Mouse (Mus musculus): Measurements from ENCODE around the gene Dqx1. TPM values are rescaled to one million over a fixed set of nuclear protein-coding genes. Genes with fewer than 3 reads are reported as not detected.

Gene Dqx1
- polyA plus RNA-seq (2012): 0.85 and 1.5 TPM in 2 replicates

DNA sequence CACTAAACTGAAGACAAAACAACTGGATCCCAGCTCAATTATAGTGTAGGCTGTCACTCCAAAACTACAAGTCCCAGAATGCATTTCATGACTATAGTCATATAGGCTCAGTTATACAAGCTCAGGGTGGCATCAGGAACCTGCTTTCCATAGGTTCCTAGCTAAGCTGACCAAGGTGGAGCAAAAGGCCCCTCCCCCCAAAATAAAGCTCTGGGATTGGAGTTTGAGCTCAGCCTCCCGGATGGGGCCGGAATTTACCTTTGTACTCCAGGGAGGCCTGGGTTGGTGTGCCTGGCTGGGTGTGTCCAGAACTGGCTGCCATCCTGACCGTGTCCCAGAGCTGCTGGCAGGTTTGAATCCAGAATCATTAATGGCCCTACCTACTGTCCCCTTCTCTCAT is at the start of gene Dqx1:
Dqx1 (plus strand) TSS at position 55 of the 400 bp plus-strand sequence.
- no peak for TF ChIP-seq GATA1 (IDR thresholded peaks at IDR 0.05; ENCODE audit: low read length)

DNA sequence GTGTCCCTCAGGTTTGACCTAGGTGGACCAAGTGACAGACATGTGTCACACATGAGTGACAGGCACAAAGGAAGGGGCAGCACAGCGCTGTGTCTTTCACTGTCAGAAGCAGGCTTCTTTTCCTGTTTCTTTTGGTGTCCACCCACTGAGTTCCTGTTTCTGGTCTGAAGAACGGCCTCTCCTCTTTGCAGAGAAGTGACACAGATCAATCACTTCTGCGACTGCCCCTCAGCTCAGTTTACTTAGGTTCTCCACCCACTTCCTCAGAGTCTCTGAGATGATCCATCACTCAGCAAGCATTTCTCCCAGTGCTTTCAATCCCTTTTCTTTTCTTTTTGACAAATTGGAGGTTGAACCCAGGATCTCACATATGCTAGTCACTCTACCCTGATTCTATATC is 49.0 kb upstream of the Dqx1 start:
- TF ChIP-seq GATA1 (IDR thresholded peaks at IDR 0.05; ENCODE audit: low read length): no peak

DNA sequence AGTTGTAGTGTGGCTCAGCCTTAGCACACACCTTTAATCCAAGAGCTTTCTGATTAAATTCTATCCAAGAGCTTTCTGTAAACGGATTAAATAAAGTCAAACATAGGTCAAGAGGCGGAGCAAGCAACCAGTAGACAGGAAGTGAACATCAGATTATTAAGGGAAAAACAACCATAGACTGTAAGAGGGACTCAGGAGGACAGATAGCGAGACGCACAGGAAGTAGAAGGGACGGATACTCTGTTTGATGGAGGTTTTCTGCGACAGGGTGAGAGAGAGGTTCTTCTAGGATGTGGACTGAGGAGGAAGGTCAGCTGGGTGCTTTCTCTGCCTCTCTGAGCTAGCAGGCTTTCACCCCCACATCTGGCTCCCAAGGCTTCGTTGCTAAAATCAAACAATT is 47.6 kb upstream of the Dqx1 start:
- TF ChIP-seq GATA1 (IDR thresholded peaks at IDR 0.05; ENCODE audit: low read length): no peak

DNA sequence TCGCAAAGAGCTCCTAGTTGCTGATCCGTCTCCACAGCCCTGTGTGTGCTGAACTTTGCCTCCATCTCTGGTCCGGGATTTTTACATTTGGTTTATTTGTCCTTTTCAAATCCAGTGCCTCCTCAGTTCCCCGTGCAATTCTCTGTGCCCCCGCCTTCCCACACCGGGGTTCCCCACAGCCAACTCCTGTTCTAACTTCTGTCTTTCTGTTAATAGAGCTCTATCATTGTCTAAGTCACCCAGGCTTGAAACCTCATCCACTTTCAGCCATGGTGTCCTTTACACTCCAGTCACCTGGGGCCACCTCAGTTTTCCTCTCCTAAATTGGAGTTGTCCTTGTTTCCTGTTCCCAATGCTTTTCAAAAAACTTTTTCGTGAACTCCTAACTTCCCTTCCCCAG is 46.4 kb upstream of the Dqx1 start:
- TF ChIP-seq GATA1 (IDR thresholded peaks at IDR 0.05; ENCODE audit: low read length): no peak

DNA sequence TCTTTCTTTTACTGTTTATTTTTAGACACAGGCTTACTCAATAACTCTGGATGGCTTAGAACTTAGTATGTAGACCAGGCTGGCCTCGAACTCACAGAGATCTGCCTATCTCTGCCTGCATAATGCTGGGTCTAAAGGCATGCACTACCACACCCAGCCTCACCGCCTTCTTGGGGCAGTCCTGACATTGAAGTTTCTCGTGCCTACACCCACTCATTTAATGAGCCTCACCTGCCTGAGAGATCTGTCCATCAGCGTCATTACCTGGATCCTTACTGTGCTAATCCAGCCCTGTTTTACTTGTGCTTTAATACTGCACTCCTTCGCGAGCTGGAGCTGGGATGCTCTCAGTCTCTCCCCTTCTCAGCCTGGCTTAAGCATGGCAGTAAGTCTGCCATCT is 45.9 kb upstream of the Dqx1 start:
- TF ChIP-seq GATA1 (IDR thresholded peaks at IDR 0.05; ENCODE audit: low read length): no peak

DNA sequence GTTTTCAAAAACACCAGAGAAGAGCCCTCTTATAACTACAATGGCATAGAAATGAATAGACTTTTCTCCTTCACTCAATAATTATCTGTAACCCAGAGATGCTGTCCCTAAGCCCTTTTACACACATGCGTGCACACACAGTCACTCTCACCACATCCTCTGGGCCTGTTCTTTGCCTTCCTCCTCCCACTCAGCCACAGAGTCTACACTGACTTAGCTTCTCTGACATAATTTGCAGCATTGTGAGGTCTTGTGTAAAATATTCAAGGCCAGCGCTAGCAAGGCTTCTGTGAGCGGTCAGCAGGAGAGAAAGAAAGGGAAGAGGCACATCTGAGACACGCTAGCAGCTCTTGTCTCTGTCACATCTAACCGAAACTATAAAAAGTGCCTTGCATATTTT is 44.2 kb upstream of the Dqx1 start:
- TF ChIP-seq GATA1 (IDR thresholded peaks at IDR 0.05; ENCODE audit: low read length): no peak

DNA sequence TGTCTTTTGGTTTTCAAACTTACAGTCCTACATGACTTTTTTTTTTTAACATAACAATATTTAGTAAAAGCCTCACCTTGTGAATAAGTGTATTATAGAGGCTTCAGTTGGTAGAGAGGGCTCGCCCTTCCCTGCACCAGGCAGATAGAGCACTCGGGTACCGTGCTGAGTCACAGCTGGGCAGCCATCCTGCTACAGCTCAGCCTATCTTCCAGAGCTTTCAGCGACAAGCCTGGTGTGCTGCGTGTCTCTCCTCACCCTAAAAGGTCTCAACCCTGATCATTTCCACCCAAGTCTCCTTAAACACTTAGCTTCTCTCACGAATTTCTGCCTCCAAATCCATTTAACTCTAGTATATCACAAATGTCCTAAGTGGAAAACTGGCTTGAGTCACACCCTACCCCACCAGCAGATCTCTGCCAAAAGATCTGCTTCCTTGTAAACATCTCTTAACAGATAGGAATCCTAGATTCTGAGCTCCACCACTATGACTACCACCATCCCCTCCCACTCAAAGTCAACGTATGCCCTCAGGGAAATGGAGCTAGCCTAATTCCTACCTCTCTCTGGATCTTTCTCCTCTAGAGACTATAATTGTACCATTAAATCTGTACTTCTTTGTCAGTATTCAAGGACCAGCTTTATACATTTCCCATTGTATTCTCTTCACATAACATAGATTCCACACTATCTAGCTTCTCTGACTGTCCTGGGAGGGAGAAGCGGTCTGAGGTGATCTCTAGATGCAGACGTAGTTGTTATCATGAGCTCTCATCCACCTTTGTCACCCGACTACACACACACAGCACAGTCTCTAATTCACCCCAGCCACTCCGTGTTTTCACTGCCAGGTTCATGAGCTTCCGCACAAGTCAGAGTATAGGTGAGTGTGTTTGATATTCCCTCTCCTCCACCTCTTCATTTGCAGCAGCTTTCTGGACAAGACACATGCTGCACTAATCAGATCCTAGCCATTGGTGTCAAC is 42.9 kb upstream of the Dqx1 start:
- TF ChIP-seq GATA1 (IDR thresholded peaks at IDR 0.05; ENCODE audit: low read length): no peak

DNA sequence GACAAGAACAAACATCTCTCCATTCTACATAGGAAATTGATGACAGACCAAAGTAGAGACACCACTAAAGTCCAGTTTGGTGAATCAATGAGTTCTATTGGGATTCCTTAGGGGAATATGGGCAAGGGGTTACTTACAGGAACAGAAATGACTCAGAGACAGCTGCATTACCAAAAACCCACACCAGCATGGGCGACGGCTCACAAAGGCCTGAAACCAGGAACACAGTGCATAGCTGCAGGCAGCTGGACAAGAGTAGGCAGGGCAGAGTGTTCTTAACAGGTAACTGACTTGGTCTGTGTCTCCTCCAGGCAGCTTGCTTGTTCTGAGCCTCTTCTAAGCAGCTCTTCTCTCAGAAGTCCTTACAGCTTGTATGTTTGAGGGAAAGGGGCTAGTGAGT is 41.9 kb upstream of the Dqx1 start:
- no peak for TF ChIP-seq GATA1 (IDR thresholded peaks at IDR 0.05; ENCODE audit: low read length)

DNA sequence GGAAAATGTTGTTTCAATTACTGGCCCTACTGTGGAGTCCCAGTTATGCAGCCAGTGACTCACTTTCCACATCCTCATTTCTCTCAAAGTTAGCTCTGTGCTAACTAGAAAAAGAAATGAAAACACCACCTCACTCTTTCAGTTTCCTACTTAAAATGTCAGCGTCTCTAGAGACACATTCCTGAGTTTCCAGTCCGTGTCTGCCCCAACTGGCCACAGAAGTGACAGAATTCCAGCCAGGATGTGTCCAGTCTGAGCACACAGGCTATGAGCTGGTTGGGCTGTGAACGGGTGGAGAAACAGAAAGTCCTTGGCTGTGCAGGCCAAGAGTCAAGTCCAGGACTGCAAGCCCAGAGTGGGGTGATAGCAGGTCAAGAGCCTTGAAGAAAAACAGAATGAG is 40.5 kb upstream of the Dqx1 start:
- no peak for TF ChIP-seq GATA1 (IDR thresholded peaks at IDR 0.05; ENCODE audit: low read length)

DNA sequence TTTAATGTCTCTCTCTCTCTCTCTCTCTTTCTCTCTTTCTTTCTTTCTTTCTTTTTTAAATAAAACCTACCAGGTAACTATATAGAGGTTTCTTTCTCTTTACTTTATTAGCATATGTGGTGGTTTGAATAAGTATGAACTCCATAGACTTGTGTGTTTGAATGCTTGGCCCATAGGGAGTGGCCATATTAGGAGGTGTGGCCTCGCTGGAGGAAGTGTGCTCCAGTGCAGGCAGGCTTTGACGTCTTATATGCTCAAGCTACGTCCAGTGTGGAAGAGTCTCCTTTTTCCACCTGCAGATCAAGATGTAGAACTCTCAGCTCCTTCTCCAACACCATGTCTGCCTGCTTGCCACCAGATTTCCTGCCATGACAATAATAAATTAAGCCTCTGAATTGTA is 38.6 kb upstream of the Dqx1 start:
- no peak for TF ChIP-seq GATA1 (IDR thresholded peaks at IDR 0.05; ENCODE audit: low read length)

DNA sequence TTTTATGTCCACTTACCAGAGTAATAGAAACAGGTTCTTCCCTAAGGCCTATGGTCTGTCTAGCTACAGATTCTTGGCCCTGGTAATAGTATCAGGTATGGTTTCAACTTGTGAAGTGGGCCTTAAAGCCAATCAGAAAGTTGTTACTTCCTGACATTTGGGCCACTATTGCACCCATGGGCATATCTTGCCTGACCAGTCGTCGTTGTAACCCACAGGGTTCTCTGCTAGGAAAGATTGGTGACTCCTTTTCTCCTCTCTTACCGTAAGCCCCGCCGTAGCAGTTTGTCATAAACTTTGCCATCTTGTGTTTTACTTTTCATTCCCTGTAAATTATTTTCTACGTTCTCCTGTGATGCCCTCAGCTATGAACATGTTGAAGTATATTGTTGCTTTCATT is 37.5 kb upstream of the Dqx1 start:
- no peak for TF ChIP-seq GATA1 (IDR thresholded peaks at IDR 0.05; ENCODE audit: low read length)

DNA sequence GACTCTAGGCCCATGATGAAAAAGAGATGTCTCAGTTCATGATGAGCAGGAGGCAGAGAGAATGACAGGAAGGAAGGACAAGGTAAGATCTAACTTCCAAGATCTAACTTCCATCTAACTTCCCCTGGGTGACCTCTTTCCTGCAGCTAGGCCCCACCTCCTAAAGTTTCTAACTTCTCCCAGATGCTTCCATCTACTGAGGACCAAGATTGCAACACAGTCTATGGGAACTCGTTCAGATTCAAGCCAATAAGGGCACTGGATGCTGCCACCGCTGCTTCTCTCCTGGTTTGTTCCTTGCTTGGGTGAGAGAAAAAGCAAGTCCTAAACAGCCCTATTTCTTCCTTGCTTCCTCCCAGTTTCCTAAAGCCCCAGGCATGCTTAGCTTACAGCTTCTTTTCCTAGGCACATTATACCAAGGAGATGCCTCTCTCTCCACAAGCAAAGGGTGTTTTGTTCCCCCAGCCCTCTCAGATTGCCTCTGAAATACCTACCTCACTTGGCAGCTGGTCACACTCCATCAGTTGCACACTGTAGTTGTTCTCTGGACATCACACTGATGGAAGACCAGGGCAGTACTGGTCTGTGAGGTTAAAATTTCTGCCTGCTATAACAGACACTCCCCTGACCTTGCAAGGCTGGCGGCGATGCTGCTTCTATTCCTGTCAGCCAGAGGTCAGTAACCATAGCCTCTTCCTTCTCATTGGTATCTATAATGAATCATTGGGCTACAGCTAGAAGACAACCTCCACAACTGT is 36.6 kb upstream of the Dqx1 start:
- TF ChIP-seq GATA1 (IDR thresholded peaks at IDR 0.05; ENCODE audit: low read length): no peak

DNA sequence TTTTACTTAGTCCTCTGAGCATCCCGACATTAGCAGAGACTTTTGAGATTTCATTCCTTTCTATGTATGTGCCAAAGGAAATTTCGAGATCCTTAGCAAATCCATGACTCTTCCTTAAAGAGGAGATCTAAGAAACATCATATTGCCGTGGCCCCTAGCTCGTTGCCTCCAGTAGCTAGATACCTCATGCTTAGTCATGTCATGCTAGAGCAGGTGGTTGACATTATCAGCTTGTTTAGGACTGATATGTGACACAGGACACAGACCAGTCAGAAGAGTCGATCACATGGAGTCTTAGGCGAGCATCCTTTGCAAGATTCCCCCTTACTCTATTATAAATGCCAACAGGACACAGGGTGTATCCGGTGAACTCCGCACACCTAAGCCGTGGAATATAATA is 34.6 kb upstream of the Dqx1 start:
- no peak for TF ChIP-seq GATA1 (IDR thresholded peaks at IDR 0.05; ENCODE audit: low read length)

DNA sequence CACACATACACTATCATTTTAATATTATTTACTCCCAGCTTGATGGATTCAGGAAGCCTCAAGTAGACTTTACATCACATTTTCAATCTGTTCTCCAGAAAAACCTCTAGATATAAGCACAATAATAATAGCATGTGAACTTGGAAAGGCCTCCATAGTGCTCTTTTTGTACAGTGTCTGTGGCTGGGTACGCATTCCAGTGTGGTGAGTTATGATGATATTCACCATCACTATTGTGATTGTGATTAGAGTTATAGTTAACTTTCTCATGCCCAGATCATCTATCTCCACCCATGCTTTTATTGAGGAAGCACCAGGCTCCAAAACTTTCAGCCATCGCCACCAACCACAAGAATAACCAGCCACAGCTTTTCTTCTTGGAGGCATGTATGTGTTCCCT is 33.9 kb upstream of the Dqx1 start:
- TF ChIP-seq GATA1 (IDR thresholded peaks at IDR 0.05; ENCODE audit: low read length): no peak

DNA sequence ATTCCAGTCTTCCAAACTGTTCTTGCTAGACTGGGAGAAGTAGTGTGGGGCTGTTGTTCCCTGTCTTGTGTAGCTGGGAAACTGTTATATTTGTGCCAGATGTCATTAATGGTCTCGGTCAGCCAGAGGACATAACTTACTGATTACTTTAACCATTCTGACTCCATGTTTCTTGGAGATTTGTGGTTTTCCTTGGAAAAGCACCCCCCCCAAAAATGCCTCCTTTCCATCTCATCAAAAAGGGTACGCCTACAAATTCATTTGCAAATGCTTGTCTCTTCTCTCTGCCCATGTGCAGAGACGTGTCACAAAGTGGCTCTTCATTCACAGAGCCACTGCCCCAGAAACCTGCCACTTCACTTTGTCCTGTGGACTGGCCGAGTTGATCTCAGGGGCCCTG is 33.2 kb upstream of the Dqx1 start:
- TF ChIP-seq GATA1 (IDR thresholded peaks at IDR 0.05; ENCODE audit: low read length): no peak

DNA sequence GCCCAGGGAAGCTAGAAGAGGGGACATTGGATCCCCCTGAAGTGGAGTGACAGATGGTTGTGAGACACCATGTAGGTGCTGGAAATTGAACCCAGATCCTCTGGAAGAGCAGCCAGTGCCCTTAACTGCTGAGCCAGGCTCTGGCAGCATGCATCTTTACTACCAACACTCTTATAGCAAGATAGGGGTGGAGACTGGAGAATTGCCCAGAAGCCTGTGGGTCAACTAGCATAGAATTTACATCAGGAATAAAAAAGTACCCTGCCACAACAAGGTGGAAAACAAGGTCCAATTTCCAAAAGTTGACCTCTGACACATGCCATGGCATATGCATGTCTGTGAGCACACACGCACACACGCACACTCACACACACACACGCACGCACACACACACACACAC is 32.4 kb upstream of the Dqx1 start:
- no peak for TF ChIP-seq GATA1 (IDR thresholded peaks at IDR 0.05; ENCODE audit: low read length)

DNA sequence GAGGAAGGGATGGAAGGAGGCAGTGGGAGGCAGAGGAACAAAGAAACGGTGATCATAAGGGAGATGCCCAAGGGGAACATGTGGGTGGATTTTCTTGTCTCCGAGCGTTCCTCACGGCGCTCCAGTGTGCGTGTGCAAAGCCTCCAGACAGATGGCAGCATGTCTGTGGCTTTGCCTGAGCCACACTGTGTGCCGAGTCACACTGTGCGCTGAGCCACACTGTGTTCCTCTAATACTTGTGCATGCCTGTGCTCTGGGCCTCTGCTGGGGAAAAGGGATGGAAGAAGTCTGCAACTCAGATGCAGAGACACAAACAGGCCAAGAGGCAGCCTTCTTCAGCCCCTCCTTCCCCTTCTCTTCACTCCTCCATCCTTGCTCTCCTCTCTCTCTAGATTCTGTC is 30.4 kb upstream of the Dqx1 start:
- no peak for TF ChIP-seq GATA1 (IDR thresholded peaks at IDR 0.05; ENCODE audit: low read length)

Measured in G1E-ER4 (cell line).